Mouse (Mus musculus) thymus, adult 2 months (tissue): ENCODE results near the gene Kansl1. TPM values are rescaled to one million over a fixed set of nuclear protein-coding genes. Genes with fewer than 3 reads are reported as not detected.

Source experiments
- DNase-seq: peaks from one replicate; pipeline ENCODE4 v3.0.0; 2021
- H3K27ac ChIP-seq: fragments of 200-500 bp; 2 replicates; pipeline ENCODE4 v1.5.1; 2012; ENCODE audit warnings: low read length, control low read depth; ENCODE audit not compliant: control insufficient read depth, insufficient read depth
- H3K27me3 ChIP-seq: fragments of 200-500 bp; 2 replicates; pipeline ENCODE4 v1.6.1; 2012; ENCODE audit warnings: mild to moderate bottlenecking, low read length, moderate library complexity, mixed read lengths; ENCODE audit not compliant: control insufficient read depth, insufficient read depth
- H3K36me3 ChIP-seq: fragments of 200-500 bp; 2 replicates; pipeline ENCODE4 v1.6.1; 2012; ENCODE audit warnings: mild to moderate bottlenecking, low read length, moderate library complexity; ENCODE audit not compliant: control insufficient read depth, insufficient read depth
- H3K4me1 ChIP-seq: fragments of 200-500 bp; replicated peaks from 2 replicates; pipeline ENCODE4 v1.6.1; 2012; ENCODE audit warnings: low read length; ENCODE audit not compliant: control insufficient read depth, insufficient read depth
- H3K4me3 ChIP-seq: fragments of 200-500 bp; 2 replicates; pipeline ENCODE4 v1.5.1; 2012; ENCODE audit warnings: mild to moderate bottlenecking, low read length, control low read depth, moderate library complexity; ENCODE audit not compliant: control insufficient read depth, insufficient read depth
- CTCF ChIP-seq: fragments of 200-500 bp; IDR thresholded peaks from 2 replicates; pipeline ENCODE4 v1.5.1; 2012; ENCODE audit warnings: mild to moderate bottlenecking, control low read depth, low read length, moderate library complexity, borderline replicate concordance; ENCODE audit not compliant: control insufficient read depth, poor library complexity, insufficient read depth; ENCODE audit errors: extremely low read depth
- POLR2A ChIP-seq: fragments of 200-500 bp; IDR thresholded peaks from 2 replicates; pipeline ENCODE4 v1.6.1; 2012; ENCODE audit warnings: mild to moderate bottlenecking, low read length, control low read depth, moderate library complexity; ENCODE audit not compliant: control insufficient read depth, poor library complexity, insufficient read depth; ENCODE audit errors: extremely low read depth
- WGBS: fragments of 180-500 bp; shearing (Covaris S2); methylation state at CpG from one replicate; pipeline ENCODE4 v1.1.7; 2018; 5-methylcytosine and 5-hydroxymethylcytosine counted together
- polyA plus RNA-seq: library from polyadenylated mRNA; depleted of rRNA; stranded (reverse); fragments of >200 nt; gene quantifications from 2 replicates; pipeline ENCODE4 v1.2.3, GENCODE M21; 2012

The Kansl1 gene
- polyA plus RNA-seq, 1 experiment, result 202 TPM

GRCm38 (mm10) chr11:104307136-104307535 is 161.5 kb downstream of the Kansl1 start:
- H3K27me3 ChIP-seq, result no peaks in the 10 kb centered on the region; the same call in 1 of the 2 replicates
- H3K4me3 ChIP-seq, result no peak overlapping the region
- TF ChIP-seq POLR2A (no peak), CTCF (no peak)
- no peak overlapping the region for H3K27ac ChIP-seq
- H3K4me1 ChIP-seq, result no peaks in the 10 kb centered on the region
- DNase-seq, result no peak
- WGBS, result 87% methylated on average over 4 of the region's 4 CpGs
- H3K36me3 ChIP-seq, result no peaks in the 10 kb centered on the region

DNA sequence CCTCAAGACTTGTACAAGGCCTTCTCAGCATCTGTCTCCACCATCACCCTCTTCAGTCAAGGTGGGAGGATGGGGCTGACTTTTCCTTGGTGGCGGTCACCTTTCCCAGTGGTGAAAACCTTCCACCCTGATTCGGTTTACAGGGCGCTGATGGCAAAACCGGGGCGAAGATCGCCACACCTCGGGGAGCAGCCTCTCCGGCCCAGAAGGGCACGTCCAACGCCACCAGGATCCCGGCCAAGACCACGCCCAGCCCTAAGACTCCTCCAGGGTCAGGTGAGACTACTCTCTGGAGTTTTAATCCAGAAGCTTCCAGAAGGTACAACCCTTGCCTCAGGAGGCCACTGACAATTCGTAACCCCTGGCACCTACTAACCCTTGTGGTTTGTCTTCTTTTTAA is 162.2 kb downstream of the Kansl1 start:
- Histone ChIP-seq H3K4me3 (no peak overlapping the region), H3K27ac (no peak overlapping the region), H3K4me1 (no peaks in the 10 kb centered on the region), H3K36me3 (no peaks in the 10 kb centered on the region), H3K27me3 (no peaks in the 10 kb centered on the region; the same call in 1 of the 2 replicates)
- TF ChIP-seq POLR2A (no peak), CTCF (no peak)
- DNase-seq, result no peak
- WGBS, result 95% methylated on average over 13 of the region's 13 CpGs

GRCm38 (mm10) chr11:104305711-104306110 is 162.9 kb downstream of the Kansl1 start:
- no peak overlapping the region for H3K27ac ChIP-seq
- H3K27me3 ChIP-seq, result no peaks in the 10 kb centered on the region; the same call in 1 of the 2 replicates
- no peak for DNase-seq

DNA sequence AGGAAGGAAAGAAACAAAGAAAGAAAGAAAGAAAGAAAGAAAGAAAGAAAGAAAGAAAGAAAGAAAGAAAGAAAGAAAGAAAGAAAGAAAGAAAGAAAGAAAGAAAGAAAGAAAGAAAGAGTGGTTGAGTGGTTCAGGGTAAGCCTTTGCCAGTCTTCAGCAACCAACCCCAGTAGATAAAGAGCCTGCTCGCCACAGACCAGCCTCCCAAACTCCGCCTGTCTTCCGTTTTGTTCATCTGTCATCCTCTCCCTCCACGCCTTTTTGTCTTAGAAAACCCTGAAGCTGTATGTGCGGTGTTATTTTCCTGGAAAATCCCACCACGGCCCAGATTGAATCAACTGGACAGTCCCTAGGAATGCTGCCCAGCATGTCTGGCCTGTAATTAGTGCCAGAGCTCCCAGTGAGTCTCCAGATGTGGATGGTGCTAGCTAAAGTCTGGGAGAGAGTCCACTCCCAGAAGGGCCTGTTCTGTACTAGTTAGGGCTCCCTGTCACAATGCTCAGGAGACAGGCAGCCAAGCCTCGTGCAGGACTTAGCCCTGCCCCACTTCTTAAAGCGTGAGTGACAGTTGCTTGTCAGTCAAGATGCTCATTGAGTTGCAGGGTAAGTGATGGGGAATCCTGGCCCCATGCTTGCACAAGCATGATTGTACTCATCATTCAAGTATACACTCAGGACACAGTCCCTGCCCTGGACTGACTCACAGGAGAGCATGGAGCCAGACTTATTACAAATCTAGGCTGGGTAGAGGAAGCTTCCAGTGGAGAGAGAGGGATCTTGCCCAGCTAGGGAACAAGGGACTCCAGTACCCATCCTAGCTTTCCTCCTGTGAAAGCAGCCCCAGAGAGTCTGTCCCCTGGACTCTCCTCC is 165.3 kb downstream of the Kansl1 start:
- TF ChIP-seq POLR2A, result no peak
- no peak for TF ChIP-seq CTCF
- no peak overlapping the region for H3K4me3 ChIP-seq
- H3K4me1 ChIP-seq, result no peaks in the 10 kb centered on the region
- 94% methylated on average over 8 of the region's 8 CpGs for WGBS
- no peak for DNase-seq
- no peak overlapping the region for H3K27ac ChIP-seq
- no peaks in the 10 kb centered on the region for H3K27me3 ChIP-seq
- no peaks in the 10 kb centered on the region for H3K36me3 ChIP-seq

More at GRCm38 (mm10) chr11:104305711-104306110, 162.9 kb downstream of the Kansl1 start:
- no peaks in the 10 kb centered on the region for H3K4me1 ChIP-seq
- TF ChIP-seq CTCF (no peak), POLR2A (no peak)
- H3K36me3 ChIP-seq, result no peaks in the 10 kb centered on the region
- WGBS, result 91% methylated on average over 7 of the region's 7 CpGs
- no peak overlapping the region for H3K4me3 ChIP-seq

- Histone ChIP-seq H3K27ac (no peak overlapping the region), H3K4me3 (no peak overlapping the region), H3K27me3 (no peaks in the 10 kb centered on the region), H3K36me3 (no peaks in the 10 kb centered on the region), H3K4me1 (no peaks in the 10 kb centered on the region)
- DNase-seq, result no peak
- no peak for TF ChIP-seq POLR2A
- no peak for TF ChIP-seq CTCF
- WGBS, result 76% methylated on average over 12 of the region's 12 CpGs
These were observed 166.0 kb downstream of the Kansl1 start for GRCm38 (mm10) chr11:104302628-104303027.

GRCm38 (mm10) chr11:104297671-104298070 is 171.0 kb downstream of the Kansl1 start:
- DNase-seq, result no peak
- Histone ChIP-seq H3K4me3 (no peak overlapping the region), H3K27ac (no peak overlapping the region), H3K36me3 (no peaks in the 10 kb centered on the region), H3K27me3 (no peaks in the 10 kb centered on the region), H3K4me1 (no peaks in the 10 kb centered on the region)
- TF ChIP-seq POLR2A (no peak), CTCF (no peak)
- WGBS, result 98% methylated on average over 3 of the region's 3 CpGs
